Mouse (Mus musculus): ENCODE results near the gene Lrp1.

Gene Lrp1

DNA sequence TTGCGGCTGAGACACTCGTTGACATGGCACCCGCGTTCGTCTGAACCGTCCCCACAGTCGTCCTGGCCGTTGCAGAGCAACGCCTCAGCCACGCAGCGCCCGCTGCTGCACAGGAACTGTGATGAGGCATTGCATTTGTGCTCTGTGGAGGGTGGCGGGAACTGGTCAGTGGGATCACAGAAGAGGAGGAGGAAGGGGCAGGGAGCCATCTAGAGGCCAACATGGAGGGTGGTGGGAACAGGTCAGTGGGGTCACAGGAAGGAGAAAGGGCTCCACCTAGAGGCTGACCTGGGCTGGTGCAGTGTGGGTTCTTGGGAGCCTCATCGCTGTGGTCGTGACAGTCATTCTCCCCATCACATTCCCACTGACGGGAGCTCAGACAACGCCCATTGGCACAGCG, 65.2 kb downstream of the Lrp1 start:
- no peak for DNase-seq (ENCODE audit: low spot score in 2 of 2)

GRCm38 (mm10) chr10:127549892-127550291, 71.1 kb downstream of the Lrp1 start:
- DNase-seq (ENCODE audit: low spot score in 2 of 2): no peak

GRCm38 (mm10) chr10:127548236-127548635, 72.7 kb downstream of the Lrp1 start:
- DNase-seq (ENCODE audit: low spot score in 2 of 2): no peak

DNA sequence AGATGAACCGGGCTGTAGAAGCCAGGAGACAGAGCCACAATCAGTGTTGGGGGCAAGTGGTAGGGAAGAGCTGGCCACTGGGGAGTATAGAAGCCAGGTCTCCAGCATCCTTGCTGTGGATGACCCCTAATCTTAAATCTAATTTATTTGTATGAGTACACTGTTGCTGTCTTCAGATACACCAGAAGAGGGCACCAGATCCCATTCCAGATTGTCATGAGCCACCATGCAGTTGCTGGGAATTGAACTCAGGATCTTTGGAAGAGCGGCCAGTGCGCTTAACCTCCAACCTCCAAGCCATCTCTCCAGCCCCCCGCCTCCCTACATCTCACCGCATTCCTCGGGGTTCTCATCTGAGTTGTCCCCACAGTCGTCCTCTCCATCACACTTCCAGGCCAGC, 74.4 kb downstream of the Lrp1 start:
- no peak for DNase-seq (ENCODE audit: low spot score in 2 of 2)

GRCm38 (mm10) chr10:127544375-127544774, 76.6 kb downstream of the Lrp1 start:
- no peak for DNase-seq (ENCODE audit: low spot score in 2 of 2)

- no peak for DNase-seq (ENCODE audit: low spot score in 2 of 2)
Measured at GRCm38 (mm10) chr10:127543916-127544315, 77.0 kb downstream of the Lrp1 start.

DNA sequence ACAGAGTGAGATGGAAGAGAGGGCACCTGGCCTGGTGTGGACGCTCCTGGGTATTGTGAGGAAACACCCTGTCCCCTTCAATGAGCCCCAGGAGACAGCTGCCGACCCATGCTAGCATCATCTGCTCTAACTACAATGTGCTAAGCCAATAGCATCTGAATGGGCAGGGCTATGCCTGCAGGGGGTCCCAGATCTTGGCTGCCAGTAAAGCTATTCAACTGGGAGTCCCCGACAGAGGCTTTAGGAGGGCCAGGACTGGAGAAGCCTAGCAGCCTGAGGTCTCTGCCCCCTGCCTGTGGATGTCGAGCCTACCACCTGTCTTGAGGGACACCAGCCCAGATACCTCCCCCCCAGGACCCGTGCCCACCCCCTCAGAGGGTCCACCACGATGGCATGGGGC, 78.2 kb downstream of the Lrp1 start:
- DNase-seq (ENCODE audit: low spot score in 2 of 2): no peak

GRCm38 (mm10) chr10:127542084-127542483, 78.9 kb downstream of the Lrp1 start:
- no peak for DNase-seq (ENCODE audit: low spot score in 2 of 2)

DNA sequence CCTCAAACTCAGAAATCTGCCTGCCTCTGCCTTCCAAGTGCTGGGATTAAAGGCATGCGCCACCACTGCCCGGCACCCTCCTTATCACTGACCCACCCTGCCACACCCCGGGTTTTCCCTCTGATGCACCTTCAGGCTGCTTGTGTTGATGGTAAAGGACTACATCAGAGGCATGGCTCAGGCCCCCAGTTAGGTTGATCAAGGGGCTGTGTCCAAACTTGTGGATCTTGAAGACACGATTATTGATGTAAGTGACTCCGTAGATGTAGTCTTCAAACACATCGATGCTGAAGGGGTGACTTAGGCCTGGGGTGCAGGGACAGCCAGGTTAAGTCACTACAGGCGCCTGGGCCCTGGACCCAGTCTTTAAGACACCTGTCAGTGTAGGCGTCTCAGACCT, 79.4 kb downstream of the Lrp1 start:
- no peak for DNase-seq (ENCODE audit: low spot score in 2 of 2)

DNA sequence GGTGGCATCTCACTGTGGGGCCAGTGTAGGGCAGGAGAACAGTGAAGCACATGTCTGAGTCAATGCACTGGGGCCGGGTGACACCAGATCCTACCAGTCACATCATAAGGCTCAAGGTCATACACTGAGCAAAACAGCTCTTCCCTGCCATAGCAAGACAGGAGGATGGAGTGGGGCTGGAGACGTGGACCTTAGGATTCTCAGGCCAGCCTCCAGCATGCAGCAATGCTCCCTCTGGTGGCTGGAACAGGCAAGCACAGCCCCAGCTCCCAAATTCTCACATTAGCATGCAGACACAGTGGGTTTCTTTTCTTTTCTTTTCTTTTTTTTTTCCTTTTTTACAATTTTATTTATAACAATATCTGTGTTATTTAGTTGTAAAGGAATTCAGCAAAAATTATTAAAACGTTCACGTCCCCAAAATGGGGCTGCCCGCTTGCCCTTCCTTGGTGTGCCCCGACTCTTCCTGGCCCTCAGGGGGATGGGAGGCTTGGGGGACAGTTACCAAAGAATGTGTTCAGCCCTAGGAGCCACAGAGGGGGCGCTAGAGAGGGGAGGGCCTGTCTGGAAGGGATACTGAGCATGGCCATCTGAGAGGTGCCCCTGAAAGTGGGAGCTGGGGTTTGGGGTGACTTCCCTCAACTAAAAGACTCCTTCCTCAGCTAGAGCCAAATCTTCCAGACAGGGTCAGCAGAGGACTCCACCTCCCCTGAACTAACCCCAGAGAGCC, 82.9 kb downstream of the Lrp1 start:
- peak; percentile 60 to 68 for DNase-seq (ENCODE audit: low spot score in 2 of 2)

- no peak for DNase-seq (ENCODE audit: low spot score in 2 of 2)
Measured at GRCm38 (mm10) chr10:127536586-127537314, 84.2 kb downstream of the Lrp1 start.

- DNase-seq (ENCODE audit: low spot score in 2 of 2): no peak
Measured at GRCm38 (mm10) chr10:127534929-127535384, 86.0 kb downstream of the Lrp1 start.

- no peak for DNase-seq (ENCODE audit: low spot score in 2 of 2)
Measured at GRCm38 (mm10) chr10:127534036-127534928, 86.7 kb downstream of the Lrp1 start, which contains the start of gene Nxph4. TSS of gene Nxph4 (minus strand) at chr10:127534559.

GRCm38 (mm10) chr10:127531548-127531947, 89.4 kb downstream of the Lrp1 start:
- no peak for DNase-seq (ENCODE audit: low spot score in 2 of 2)

GRCm38 (mm10) chr10:127530945-127531344, 90.0 kb downstream of the Lrp1 start:
- no peak for DNase-seq (ENCODE audit: low spot score in 2 of 2)

GRCm38 (mm10) chr10:127527481-127527880, 93.5 kb downstream of the Lrp1 start:
- DNase-seq (ENCODE audit: low spot score in 2 of 2): no peak

- peak in 1 of 2 experiments; percentile 47 for DNase-seq (ENCODE audit: low spot score in 2 of 2)
Measured at GRCm38 (mm10) chr10:127526681-127527080, 94.3 kb downstream of the Lrp1 start.

GRCm38 (mm10) chr10:127526048-127526447, 94.9 kb downstream of the Lrp1 start:
- no peak for DNase-seq (ENCODE audit: low spot score in 2 of 2)

GRCm38 (mm10) chr10:127524646-127525255, 96.2 kb downstream of the Lrp1 start:
- no peak for DNase-seq (ENCODE audit: low spot score in 2 of 2)

DNA sequence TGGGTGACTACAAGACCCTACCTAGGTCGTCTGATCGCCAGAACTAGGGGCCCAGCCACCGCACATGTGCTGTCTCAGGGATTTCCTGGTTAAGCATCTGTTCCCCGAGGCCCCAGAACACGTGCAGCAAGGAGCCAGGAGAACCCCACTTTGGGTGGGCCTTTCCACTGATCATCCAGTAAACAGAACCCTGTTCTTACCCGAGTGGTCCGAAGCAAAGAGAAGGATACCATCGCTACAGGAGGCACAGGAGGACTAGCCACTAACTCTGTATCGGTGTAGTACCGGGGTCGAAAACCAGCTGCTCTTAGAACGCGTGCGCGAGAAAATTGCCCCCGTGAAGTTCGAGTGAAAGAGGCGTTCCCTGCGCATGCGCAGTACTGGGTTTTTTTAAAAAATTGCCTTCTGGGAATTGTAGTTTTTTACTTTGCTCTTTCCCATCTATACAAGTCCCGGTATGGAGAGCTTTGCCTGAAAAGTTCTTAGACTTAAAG, 98.8 kb downstream of the Lrp1 start, which contains the start of gene Shmt2:
Shmt2 (minus strand) TSS at position 357 of the 494 bp plus-strand sequence.
- DNase-seq (ENCODE audit: low spot score in 2 of 2): peak; percentile 66 to 78

GRCm38 (mm10) chr10:127521611-127522080, 99.3 kb downstream of the Lrp1 start:
- no peak for DNase-seq (ENCODE audit: low spot score in 2 of 2)

All from urinary bladder, postnatal 36 days (tissue).